Mouse (Mus musculus) myocyte (in vitro differentiated cells): ENCODE measurements around the gene Cdh8.

Source experiments
- MAX ChIP-seq: IDR thresholded peaks from one replicate; pipeline ENCODE4 v1.6.1; 2011; ENCODE audit warnings: low read depth, mild to moderate bottlenecking, control low read depth
- POLR2A ChIP-seq: IDR thresholded peaks from one replicate; pipeline ENCODE4 v1.6.1; 2011; ENCODE audit warnings: low read depth, mild to moderate bottlenecking, control low read depth, moderate library complexity; ENCODE audit not compliant: insufficient read length
- POLR2AphosphoS2 ChIP-seq: IDR thresholded peaks from one replicate; pipeline ENCODE4 v1.6.1; 2011; ENCODE audit warnings: low read depth, control low read depth; ENCODE audit not compliant: insufficient read length
- TCF12 ChIP-seq: IDR thresholded peaks from one replicate; pipeline ENCODE4 v1.6.1; 2011; ENCODE audit warnings: mild to moderate bottlenecking, control low read depth; ENCODE audit not compliant: poor library complexity, insufficient read depth, severe bottlenecking
- USF1 ChIP-seq: IDR thresholded peaks from one replicate; pipeline ENCODE4 v1.6.1; 2011; ENCODE audit warnings: low read depth, mild to moderate bottlenecking, control low read depth, moderate library complexity

DNA sequence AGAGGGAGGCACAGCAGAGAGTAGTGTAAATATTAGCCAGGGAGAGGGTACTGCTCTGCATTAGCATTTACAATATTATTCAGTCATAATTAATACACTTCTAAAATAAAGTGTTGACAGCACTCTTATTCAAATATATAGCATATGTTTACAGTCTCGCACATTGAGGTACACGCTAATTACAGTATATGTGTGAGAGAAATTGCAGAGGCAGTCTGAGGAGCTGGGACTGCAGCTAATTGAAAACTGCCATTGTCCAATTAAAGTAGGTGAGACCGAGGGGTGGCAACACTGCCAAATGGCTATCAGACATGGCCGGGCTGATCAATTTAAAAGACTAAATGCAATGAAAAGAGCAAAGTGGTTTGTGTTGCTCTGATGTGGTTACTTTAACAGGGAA is 112.1 kb downstream of the Cdh8 start:
- no peak for TF ChIP-seq POLR2AphosphoS2
- no peak for TF ChIP-seq POLR2A
- no peak for TF ChIP-seq MAX
- TF ChIP-seq USF1: no peak
- TF ChIP-seq TCF12: no peak
